Mouse (Mus musculus) forebrain, embryonic 12.5 days (tissue): ENCODE measurements around the gene Mapkapk3. TPM values are rescaled to one million over a fixed set of nuclear protein-coding genes. Genes with fewer than 3 reads are reported as not detected.
A peak's percentile ranks its signal among the peaks of the same experiment; 100 is the strongest.

Source experiments
- ATAC-seq: fragments of 200-750 bp; cut with Nextera tagmentation; 2 replicates; pipeline ENCODE4 v1.8.0; 2017; ENCODE audit warnings: moderate TSS enrichment; ENCODE audit not compliant: low FRiP score
- H3K27ac ChIP-seq: fragments of 300-500 bp; sonication (generic); 2 replicates; pipeline ENCODE4 v1.5.1; 2016; ENCODE audit warnings: mild to moderate bottlenecking
- H3K27me3 ChIP-seq: fragments of 300-500 bp; sonication (generic); 2 replicates; pipeline ENCODE4 v1.6.1; 2016; ENCODE audit warnings: mild to moderate bottlenecking
- H3K36me3 ChIP-seq: fragments of 300-500 bp; sonication (generic); replicated peaks from 2 replicates; pipeline ENCODE4 v1.6.1; 2016; ENCODE audit warnings: mild to moderate bottlenecking
- H3K4me1 ChIP-seq: fragments of 300-500 bp; sonication (generic); 2 replicates; pipeline ENCODE4 v1.6.1; 2016
- H3K4me2 ChIP-seq: fragments of 300-500 bp; sonication (generic); 2 replicates; pipeline ENCODE4 v1.6.1; 2016; ENCODE audit warnings: mild to moderate bottlenecking, moderate library complexity
- H3K4me3 ChIP-seq: fragments of 300-500 bp; sonication (generic); replicated peaks from 2 replicates; pipeline ENCODE4 v1.5.1; 2016; ENCODE audit warnings: mild to moderate bottlenecking
- H3K9ac ChIP-seq: fragments of 300-500 bp; sonication (generic); 2 replicates; pipeline ENCODE4 v1.6.1; 2016; ENCODE audit warnings: mild to moderate bottlenecking
- H3K9me3 ChIP-seq: fragments of 300-500 bp; sonication (generic); 2 replicates; pipeline ENCODE4 v1.6.1; 2016
- WGBS: fragments of 180-500 bp; shearing (Covaris S2); methylation state at CpG from one replicate; pipeline ENCODE4 v1.1.7; 2016; 5-methylcytosine and 5-hydroxymethylcytosine counted together
- polyA plus RNA-seq: library from polyadenylated mRNA; unstranded; fragments of >200 nt; fragmentation: Nextera tagmentation; extraction: Ambion mirVana; gene quantifications from 2 replicates; pipeline ENCODE4 v1.2.1, GENCODE M21; 2016

The Mapkapk3 gene
- polyA plus RNA-seq, 1 experiment from 2014 or later, result 3.7 TPM

GRCm38 (mm10) chr9:107297658-107298057 is 8.0 kb upstream of the Mapkapk3 start:
- Histone ChIP-seq H3K36me3 (peaks cover 19% of the 10 kb centered on the region), H3K27me3 (peaks cover 29% of the 10 kb centered on the region), H3K4me3 (peak overlapping the region; percentile 64), H3K27ac (no peak overlapping the region), H3K9me3 (no peaks in the 10 kb centered on the region), H3K9ac (no peak overlapping the region), H3K4me1 (peaks cover 19% of the 10 kb centered on the region), H3K4me2 (peak overlapping the region; percentile 78)
- no peak for ATAC-seq
- 81% methylated on average over 4 of the region's 4 CpGs for WGBS

- WGBS, result 18% methylated on average over 16 of the region's 16 CpGs
- Histone ChIP-seq H3K4me3 (peak overlapping the region; percentile 64), H3K9me3 (no peaks in the 10 kb centered on the region), H3K4me1 (peaks cover 19% of the 10 kb centered on the region), H3K4me2 (peak overlapping the region; percentile 78), H3K27ac (0 out of 2 replicates have a peak overlapping the region, but pooled peaks have one; percentile 26), H3K27me3 (peaks cover 34% of the 10 kb centered on the region), H3K36me3 (peaks cover 19% of the 10 kb centered on the region), H3K9ac (peak overlapping the region; percentile 65)
- peak; percentile 21; the same call in 1 of the 2 replicates for ATAC-seq
Observed at GRCm38 (mm10) chr9:107297059-107297458, 7.4 kb upstream of the Mapkapk3 start.

- 0 out of 2 replicates have a peak overlapping the region, but pooled peaks have one; percentile 36 for H3K27ac ChIP-seq
Observed at GRCm38 (mm10) chr9:107296501-107296965, 6.9 kb upstream of the Mapkapk3 start.

GRCm38 (mm10) chr9:107296041-107296440 is 6.4 kb upstream of the Mapkapk3 start:
- H3K4me3 ChIP-seq, result peak overlapping the region; percentile 64
- H3K27me3 ChIP-seq, result peaks cover 34% of the 10 kb centered on the region
- peaks cover 9% of the 10 kb centered on the region for H3K36me3 ChIP-seq
- no peaks in the 10 kb centered on the region for H3K9me3 ChIP-seq
- ATAC-seq, result peak; percentile 49
- H3K27ac ChIP-seq, result 0 out of 2 replicates have a peak overlapping the region, but pooled peaks have one; percentile 36
- H3K9ac ChIP-seq, result peak overlapping the region; percentile 51; the same call in 1 of the 2 replicates
- peak overlapping the region; percentile 78 for H3K4me2 ChIP-seq
- peaks cover 19% of the 10 kb centered on the region for H3K4me1 ChIP-seq
- 5% methylated on average over 14 of the region's 14 CpGs for WGBS

More at GRCm38 (mm10) chr9:107296501-107296965, 6.9 kb upstream of the Mapkapk3 start:
- WGBS, result 1% methylated on average over 31 of the region's 31 CpGs
- ATAC-seq, result peak; percentile 97
- peaks cover 34% of the 10 kb centered on the region for H3K27me3 ChIP-seq
- H3K4me1 ChIP-seq, result peaks cover 19% of the 10 kb centered on the region
- H3K9me3 ChIP-seq, result no peaks in the 10 kb centered on the region
- peaks cover 14% of the 10 kb centered on the region for H3K36me3 ChIP-seq
- peak overlapping the region; percentile 78 for H3K4me2 ChIP-seq
- peak overlapping the region; percentile 65 for H3K9ac ChIP-seq
- peak overlapping the region; percentile 64 for H3K4me3 ChIP-seq

GRCm38 (mm10) chr9:107296016-107296040 is 6.2 kb upstream of the Mapkapk3 start, which contains the start of gene Cish:
TSS of gene Cish (plus strand) at chr9:107296026.
- Histone ChIP-seq H3K4me3 (peak within 1 kb of the TSS; percentile 64), H3K27me3 (peaks cover 34% of the 10 kb centered on the region), H3K4me2 (peak within 1 kb of the TSS; percentile 78), H3K4me1 (peaks cover 19% of the 10 kb centered on the region), H3K27ac (0 out of 2 replicates have a peak within 1 kb of the TSS, but pooled peaks have one; percentile 36), H3K36me3 (peaks cover 6% of the 10 kb centered on the region), H3K9ac (peak within 1 kb of the TSS; percentile 65), H3K9me3 (no peaks in the 10 kb centered on the region)
- ATAC-seq, result no peak

- Histone ChIP-seq H3K36me3 (peaks cover 4% of the 10 kb centered on the region), H3K9ac (no peak overlapping the region), H3K27ac (no peak overlapping the region), H3K4me3 (no peak overlapping the region), H3K4me2 (peak overlapping the region; percentile 78), H3K27me3 (peaks cover 34% of the 10 kb centered on the region), H3K4me1 (peaks cover 19% of the 10 kb centered on the region), H3K9me3 (no peaks in the 10 kb centered on the region)
- ATAC-seq, result no peak
- 86% methylated on average over 4 of the region's 4 CpGs for WGBS
Observed at GRCm38 (mm10) chr9:107295616-107296015, 5.9 kb upstream of the Mapkapk3 start.

GRCm38 (mm10) chr9:107294249-107294648 is 4.6 kb upstream of the Mapkapk3 start:
- Histone ChIP-seq H3K27ac (no peak overlapping the region), H3K4me1 (peaks cover 29% of the 10 kb centered on the region), H3K27me3 (peaks cover 42% of the 10 kb centered on the region), H3K4me3 (no peak overlapping the region), H3K9me3 (no peaks in the 10 kb centered on the region), H3K36me3 (no peaks in the 10 kb centered on the region), H3K9ac (no peak overlapping the region), H3K4me2 (no peak overlapping the region)
- ATAC-seq, result no peak
- 5% methylated on average over 6 of the region's 6 CpGs for WGBS

- Histone ChIP-seq H3K27me3 (peaks cover 53% of the 10 kb centered on the region), H3K9ac (no peak overlapping the region), H3K4me2 (no peak overlapping the region), H3K9me3 (no peaks in the 10 kb centered on the region), H3K36me3 (no peaks in the 10 kb centered on the region), H3K4me1 (peaks cover 15% of the 10 kb centered on the region), H3K27ac (no peak overlapping the region), H3K4me3 (no peak overlapping the region)
- WGBS, result 31% methylated on average over 10 of the region's 10 CpGs
- 0 out of 2 replicates have a peak, but pooled peaks have one; percentile 45 for ATAC-seq
Observed at GRCm38 (mm10) chr9:107290897-107291296, 1.2 kb upstream of the Mapkapk3 start.

- no peak overlapping the region for H3K9ac ChIP-seq
- no peak for ATAC-seq
- peaks cover 16% of the 10 kb centered on the region for H3K4me1 ChIP-seq
- 31% methylated on average over 8 of the region's 8 CpGs for WGBS
- peaks cover 36% of the 10 kb centered on the region for H3K27me3 ChIP-seq
- H3K4me2 ChIP-seq, result peak overlapping the region; percentile 83
- no peak overlapping the region for H3K27ac ChIP-seq
- H3K36me3 ChIP-seq, result no peaks in the 10 kb centered on the region
- H3K9me3 ChIP-seq, result no peaks in the 10 kb centered on the region
- peak overlapping the region; percentile 46; the same call in 1 of the 2 replicates for H3K4me3 ChIP-seq
Observed at GRCm38 (mm10) chr9:107288711-107289110, 966 bp downstream of the Mapkapk3 start.

GRCm38 (mm10) chr9:107288105-107288650 is 1.5 kb downstream of the Mapkapk3 start:
- Histone ChIP-seq H3K9ac (no peak overlapping the region), H3K27ac (no peak overlapping the region), H3K4me3 (no peak overlapping the region), H3K36me3 (no peaks in the 10 kb centered on the region), H3K4me2 (no peak overlapping the region), H3K27me3 (peaks cover 31% of the 10 kb centered on the region; the same call in 1 of the 2 replicates), H3K4me1 (peaks cover 16% of the 10 kb centered on the region), H3K9me3 (no peaks in the 10 kb centered on the region)
- 91% methylated on average over 14 of the region's 14 CpGs for WGBS
- ATAC-seq, result no peak

GRCm38 (mm10) chr9:107287294-107287693 is 2.4 kb downstream of the Mapkapk3 start:
- H3K4me1 ChIP-seq, result peaks cover 16% of the 10 kb centered on the region
- H3K9ac ChIP-seq, result no peak overlapping the region
- H3K9me3 ChIP-seq, result no peaks in the 10 kb centered on the region
- H3K27me3 ChIP-seq, result peaks cover 23% of the 10 kb centered on the region; the same call in 1 of the 2 replicates
- H3K4me3 ChIP-seq, result no peak overlapping the region
- no peak overlapping the region for H3K4me2 ChIP-seq
- H3K27ac ChIP-seq, result no peak overlapping the region
- 94% methylated on average over 2 of the region's 2 CpGs for WGBS
- ATAC-seq, result no peak
- no peaks in the 10 kb centered on the region for H3K36me3 ChIP-seq

GRCm38 (mm10) chr9:107285009-107285408 is 4.7 kb downstream of the Mapkapk3 start:
- Histone ChIP-seq H3K4me3 (no peak overlapping the region), H3K4me2 (no peak overlapping the region), H3K36me3 (no peaks in the 10 kb centered on the region), H3K27ac (no peak overlapping the region), H3K9me3 (no peaks in the 10 kb centered on the region), H3K9ac (no peak overlapping the region), H3K27me3 (peaks cover 25% of the 10 kb centered on the region; the same call in 1 of the 2 replicates), H3K4me1 (peaks cover 19% of the 10 kb centered on the region)
- WGBS, result 26% methylated on average over 3 of the region's 3 CpGs
- ATAC-seq, result no peak

GRCm38 (mm10) chr9:107282951-107283350 is 6.7 kb downstream of the Mapkapk3 start:
- 90% methylated on average over 9 of the region's 9 CpGs for WGBS
- no peak for ATAC-seq
- H3K36me3 ChIP-seq, result no peaks in the 10 kb centered on the region

More at GRCm38 (mm10) chr9:107282951-107283350, 6.7 kb downstream of the Mapkapk3 start:
- H3K9me3 ChIP-seq, result no peaks in the 10 kb centered on the region
- H3K27me3 ChIP-seq, result peaks cover 12% of the 10 kb centered on the region; the same call in 1 of the 2 replicates
- H3K4me1 ChIP-seq, result peaks cover 23% of the 10 kb centered on the region
- H3K4me2 ChIP-seq, result no peak overlapping the region
- no peak overlapping the region for H3K27ac ChIP-seq
- H3K4me3 ChIP-seq, result no peak overlapping the region
- no peak overlapping the region for H3K9ac ChIP-seq
